Mouse (Mus musculus) ES-Bruce4 (cell line): ENCODE measurements at regions not wholly inside any gene's neighbourhood (a gene's known extent, or its start where the extent isn't known, plus 50 kb on each side); places are given as distances from the start of the nearest gene placed in this dataset.

Experiments used
- H3K27ac ChIP-seq: 2 replicates; pipeline ENCODE4 v1.5.1; 2012; ENCODE audit warnings: low read length, inconsistent platforms; ENCODE audit not compliant: insufficient read depth
- H3K27me3 ChIP-seq: 2 replicates; pipeline ENCODE4 v1.6.1; 2012; ENCODE audit warnings: mild to moderate bottlenecking, low read length, inconsistent platforms; ENCODE audit not compliant: control insufficient read depth, poor library complexity, insufficient read depth, severe bottlenecking
- H3K36me3 ChIP-seq: 2 replicates; pipeline ENCODE4 v1.6.1; 2012; ENCODE audit warnings: inconsistent platforms, mild to moderate bottlenecking, low read length, moderate library complexity; ENCODE audit not compliant: control insufficient read depth, poor library complexity, insufficient read depth, severe bottlenecking
- H3K4me1 ChIP-seq: one replicate; pipeline ENCODE4 v1.8.1; 2011; ENCODE audit warnings: low read length; ENCODE audit not compliant: control insufficient read depth, insufficient read depth
- H3K4me3 ChIP-seq: 2 replicates; pipeline ENCODE4 v1.5.1; 2011; ENCODE audit warnings: low read depth, mild to moderate bottlenecking, low read length
- H3K9ac ChIP-seq: 2 replicates; pipeline ENCODE4 v1.6.1; 2012; ENCODE audit warnings: low read depth, mild to moderate bottlenecking, inconsistent platforms; ENCODE audit not compliant: poor library complexity, severe bottlenecking
- H3K9me3 ChIP-seq: replicated peaks from 2 replicates; pipeline ENCODE4 v1.6.1; 2012; ENCODE audit warnings: mild to moderate bottlenecking, low read length, inconsistent platforms; ENCODE audit not compliant: control insufficient read depth, poor library complexity, insufficient read depth, severe bottlenecking
- CTCF ChIP-seq: IDR thresholded peaks from one replicate; pipeline ENCODE4 v1.8.1; 2011; ENCODE audit warnings: low read depth, low read length
- EP300 ChIP-seq: IDR thresholded peaks from 2 replicates; pipeline ENCODE4 v1.6.1; 2011; ENCODE audit warnings: low read depth, low read length; ENCODE audit not compliant: insufficient read depth
- POLR2A ChIP-seq: IDR thresholded peaks from one replicate; pipeline ENCODE4 v1.8.1; 2011; ENCODE audit warnings: low read length; ENCODE audit not compliant: insufficient read depth

GRCm38 (mm10) chr4:125261547-125261946 is 133.9 kb upstream of the Zc3h12a start:
- TF ChIP-seq CTCF, result no peak
- TF ChIP-seq POLR2A, result no peak
- no peak for TF ChIP-seq EP300
- Histone ChIP-seq H3K4me3 (no peak overlapping the region), H3K27ac (no peak overlapping the region), H3K9ac (no peak overlapping the region), H3K4me1 (no peaks in the 10 kb centered on the region), H3K27me3 (no peaks in the 10 kb centered on the region), H3K36me3 (no peaks in the 10 kb centered on the region), H3K9me3 (no peaks in the 10 kb centered on the region)

GRCm38 (mm10) chr4:125259306-125259705 is 131.7 kb upstream of the Zc3h12a start:
- TF ChIP-seq CTCF (no peak), EP300 (no peak), POLR2A (no peak)
- Histone ChIP-seq H3K27me3 (no peaks in the 10 kb centered on the region), H3K27ac (no peak overlapping the region), H3K9me3 (no peaks in the 10 kb centered on the region), H3K9ac (no peak overlapping the region), H3K4me3 (no peak overlapping the region), H3K4me1 (no peaks in the 10 kb centered on the region), H3K36me3 (no peaks in the 10 kb centered on the region)

- Histone ChIP-seq H3K4me3 (no peak overlapping the region), H3K36me3 (no peaks in the 10 kb centered on the region), H3K9me3 (no peaks in the 10 kb centered on the region), H3K4me1 (no peaks in the 10 kb centered on the region), H3K27ac (no peak overlapping the region), H3K27me3 (no peaks in the 10 kb centered on the region), H3K9ac (no peak overlapping the region)
- TF ChIP-seq CTCF, result peak; percentile 36
- no peak for TF ChIP-seq POLR2A
These were observed 130.3 kb upstream of the Zc3h12a start for GRCm38 (mm10) chr4:125257916-125258315.

- H3K9ac ChIP-seq, result no peak overlapping the region
- H3K27ac ChIP-seq, result no peak overlapping the region
- no peak overlapping the region for H3K4me3 ChIP-seq
- no peaks in the 10 kb centered on the region for H3K9me3 ChIP-seq
- H3K4me1 ChIP-seq, result no peaks in the 10 kb centered on the region
- no peaks in the 10 kb centered on the region for H3K27me3 ChIP-seq
- no peak for TF ChIP-seq POLR2A
- no peak for TF ChIP-seq EP300
- TF ChIP-seq CTCF, result no peak
- no peaks in the 10 kb centered on the region for H3K36me3 ChIP-seq
These were observed 125.5 kb upstream of the Zc3h12a start for GRCm38 (mm10) chr4:125253161-125253560.

GRCm38 (mm10) chr4:125252228-125252627 is 124.6 kb upstream of the Zc3h12a start:
- Histone ChIP-seq H3K4me3 (no peak overlapping the region), H3K9ac (no peak overlapping the region), H3K36me3 (no peaks in the 10 kb centered on the region), H3K27me3 (no peaks in the 10 kb centered on the region), H3K9me3 (no peaks in the 10 kb centered on the region), H3K27ac (no peak overlapping the region), H3K4me1 (no peaks in the 10 kb centered on the region)
- TF ChIP-seq CTCF (no peak), POLR2A (no peak), EP300 (no peak)

GRCm38 (mm10) chr4:125249061-125249460 is 121.4 kb upstream of the Zc3h12a start:
- no peak overlapping the region for H3K9ac ChIP-seq
- TF ChIP-seq POLR2A, result no peak
- TF ChIP-seq CTCF, result no peak
- no peak for TF ChIP-seq EP300
- H3K27me3 ChIP-seq, result no peaks in the 10 kb centered on the region
- no peaks in the 10 kb centered on the region for H3K36me3 ChIP-seq
- H3K27ac ChIP-seq, result no peak overlapping the region
- H3K9me3 ChIP-seq, result no peaks in the 10 kb centered on the region
- H3K4me3 ChIP-seq, result no peak overlapping the region
- H3K4me1 ChIP-seq, result no peaks in the 10 kb centered on the region
